Mouse (Mus musculus) c-Kit-negative CD71-positive TER-119-positive erythroid progenitor cells, embryonic 14.5 days (primary cell): ENCODE results near the gene Zfp597.
"Not testable (repeated sequence)": the region's sequence is repeated elsewhere in the genome, so short reads cannot be mapped to it uniquely, and the experiment has no call there.

Source experiments
- DNase-seq: peaks from one replicate; pipeline ENCODE4 v3.0.0-alpha.2; 2013; ENCODE audit warnings: low read depth, low spot score

Gene Zfp597

GRCm38 (mm10) chr16:3859254-3859653 lies 25.1 kb downstream of the Zfp597 start:
- DNase-seq, result no peak

- DNase-seq, result no peak
Measured at GRCm38 (mm10) chr16:3855776-3856175, 28.6 kb downstream of the Zfp597 start.

GRCm38 (mm10) chr16:3854437-3855182 lies 29.8 kb downstream of the Zfp597 start:
- no peak for DNase-seq

- no peak for DNase-seq
Measured at GRCm38 (mm10) chr16:3852586-3852985, 31.8 kb downstream of the Zfp597 start.

- DNase-seq, result not testable (repeated sequence)
Measured at GRCm38 (mm10) chr16:3851301-3851700, 33.1 kb downstream of the Zfp597 start.

GRCm38 (mm10) chr16:3848416-3848815 lies 35.9 kb downstream of the Zfp597 start:
- DNase-seq, result no peak

- no peak for DNase-seq
Measured at GRCm38 (mm10) chr16:3847871-3848270, 36.5 kb downstream of the Zfp597 start.

GRCm38 (mm10) chr16:3846711-3847518 lies 37.4 kb downstream of the Zfp597 start, which contains the start of gene Zfp174:
Gene Zfp174 (plus strand): TSS chr16:3847268.
- DNase-seq, result peak; percentile 91

- DNase-seq, result no peak
Measured at GRCm38 (mm10) chr16:3843796-3844195, 40.6 kb downstream of the Zfp597 start.

- DNase-seq, result no peak
Measured at GRCm38 (mm10) chr16:3842989-3843388, 41.4 kb downstream of the Zfp597 start.

- no peak for DNase-seq
Measured at GRCm38 (mm10) chr16:3839157-3839885, 45.0 kb downstream of the Zfp597 start.

- no peak for DNase-seq
Measured at GRCm38 (mm10) chr16:3835461-3835860, 48.9 kb downstream of the Zfp597 start.

GRCm38 (mm10) chr16:3830588-3831109 lies 53.7 kb downstream of the Zfp597 start, which contains the start of gene Olfr15:
Gene Olfr15 (plus strand): TSS chr16:3830878.
- no peak for DNase-seq

GRCm38 (mm10) chr16:3829727-3830126 lies 54.6 kb downstream of the Zfp597 start:
- no peak for DNase-seq

GRCm38 (mm10) chr16:3828021-3828420 lies 56.3 kb downstream of the Zfp597 start:
- no peak for DNase-seq

GRCm38 (mm10) chr16:3820202-3820601 lies 64.2 kb downstream of the Zfp597 start:
- no peak for DNase-seq

GRCm38 (mm10) chr16:3814667-3815066 lies 69.7 kb downstream of the Zfp597 start:
- DNase-seq, result not testable (repeated sequence)
